Mouse (Mus musculus): Measurements from ENCODE around the gene Edar. TPM values are rescaled to one million over a fixed set of nuclear protein-coding genes. Genes with fewer than 3 reads are reported as not detected.

Gene Edar
- total and polyA plus RNA-seq, 2 experiments: under 0.01 to 0.05 TPM

DNA sequence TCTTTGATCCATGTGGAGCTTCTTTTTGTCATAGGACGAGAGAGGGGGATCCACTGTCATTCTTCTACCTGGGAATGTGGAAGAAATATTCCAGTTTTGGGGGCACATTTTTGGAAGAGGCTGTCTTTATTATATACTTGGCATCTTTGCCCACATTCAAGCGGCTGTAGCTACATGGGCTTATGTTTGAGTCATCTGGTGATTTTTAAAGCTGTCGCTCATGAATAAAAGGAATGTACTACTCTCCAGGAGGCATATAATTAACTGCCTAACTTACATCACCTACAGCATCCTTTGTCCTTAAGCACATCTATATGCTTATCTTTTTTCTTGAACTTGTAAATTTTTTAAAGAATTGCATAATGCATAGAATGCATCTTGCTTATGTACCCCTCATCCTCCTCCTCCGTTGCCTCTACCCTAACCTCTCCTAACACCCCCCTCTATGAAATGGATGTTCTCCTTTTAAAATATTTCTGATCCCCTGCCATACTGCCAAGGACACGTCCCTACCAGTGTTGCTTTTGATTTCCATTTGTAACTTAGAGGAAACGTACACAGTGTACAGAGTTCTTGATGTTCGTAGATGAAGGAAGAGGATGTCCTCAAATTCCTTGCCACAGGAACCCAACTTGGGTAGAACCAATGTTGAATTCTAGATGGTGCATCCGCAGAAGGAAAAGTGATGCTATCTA lies 120.6 kb downstream of the Edar start:
- Histone ChIP-seq H3K4me1 (ENCODE audit: control insufficient read depth, insufficient read depth, low read length) (no peaks in the 10 kb centered on the region), H3K27me3 (ENCODE audit: control insufficient read depth, insufficient read depth, low read length) (no peaks in the 10 kb centered on the region), H3K27ac (replicated peaks; ENCODE audit: insufficient read depth, low read depth, low read length) (no peak overlapping the region), H3K4me3 (ENCODE audit: insufficient read depth, low read depth, low read length) (no peak overlapping the region), H3K9ac (ENCODE audit: low read depth, low read length) (no peak overlapping the region), H3K79me2 (ENCODE audit: control insufficient read depth, insufficient read depth, low read length) (no peaks in the 10 kb centered on the region), H3K36me3 (ENCODE audit: control insufficient read depth, insufficient read depth, low read length) (no peaks in the 10 kb centered on the region)
- DNase-seq (ENCODE audit: extremely low read depth, low read depth, low spot score): no peak
- no peak for TF ChIP-seq CTCF (IDR thresholded peaks at IDR 0.05; ENCODE audit: low read depth, low read length)
- TF ChIP-seq POLR2A (IDR thresholded peaks at IDR 0.05; ENCODE audit: extremely low read depth, insufficient read depth, low read length): no peak
- WGBS: 89% methylated on average over 8 of the region's 8 CpGs

Other genes with a start within 250 kb of the Edar start
- 38.0 and 40.5 TPM in 2 replicates for gene Ranbp2, start 228.7 kb downstream of the Edar start, total RNA-seq (2014; rRNA removed)
- gene Ranbp2, start 228.7 kb downstream of the Edar start, polyA plus RNA-seq (2012; rRNA removed): 2.2 and 2.3 TPM in 2 replicates
- 1.8 and 2.5 TPM in 2 replicates for gene Ccdc138, start 177.7 kb downstream of the Edar start, total RNA-seq (2014; rRNA removed)
- 0.31 and 0.54 TPM in 2 replicates for gene Ccdc138, start 177.7 kb downstream of the Edar start, polyA plus RNA-seq (2012; rRNA removed)
- not detected in 2 replicates for gene Gm17542, start 42.6 kb upstream of the Edar start, total RNA-seq (2014; rRNA removed)
- not detected in 2 replicates for gene Gm17542, start 42.6 kb upstream of the Edar start, polyA plus RNA-seq (2012; rRNA removed)
- gene Sh3rf3, start 137.7 kb upstream of the Edar start, total RNA-seq (2014; rRNA removed): 0.20 TPM in 1 of 2 replicates, not detected in the other
- gene Sh3rf3, start 137.7 kb upstream of the Edar start, polyA plus RNA-seq (2012; rRNA removed): not detected in 2 replicates

Data from liver, adult 2 months (tissue).